Mouse (Mus musculus): Measurements from ENCODE around the gene Dhrs7c.
A peak's percentile ranks its signal among the peaks of the same experiment; 100 is the strongest.

The Dhrs7c gene

GRCm38 (mm10) chr11:67851770-67852169 lies 53.8 kb downstream of the Dhrs7c start:
- DNase-seq = peak; percentile 8

GRCm38 (mm10) chr11:67853996-67854395 lies 56.0 kb downstream of the Dhrs7c start:
- peak; percentile 40 for DNase-seq

DNA sequence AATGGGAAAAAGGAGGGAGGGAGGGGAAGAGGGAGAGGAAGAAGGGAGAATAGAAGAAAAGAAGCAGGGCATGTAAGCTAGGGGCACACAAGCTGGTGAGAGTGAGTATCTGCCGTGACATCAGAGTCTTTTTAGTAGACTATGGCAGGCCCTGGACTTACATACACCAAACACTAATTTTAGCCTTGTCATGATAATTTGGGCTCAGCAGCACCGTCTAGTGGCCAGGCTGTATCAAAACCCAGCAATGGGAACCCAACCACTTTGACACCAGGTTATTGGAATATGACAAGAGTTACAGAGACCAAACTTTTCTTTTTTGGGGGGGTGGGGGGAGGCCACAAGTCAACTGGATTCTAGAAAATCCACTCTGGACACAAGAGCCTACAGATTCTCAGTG lies 57.0 kb downstream of the Dhrs7c start:
- DNase-seq = peak; percentile 69

- no peak for DNase-seq
These were observed 60.5 kb downstream of the Dhrs7c start for GRCm38 (mm10) chr11:67858518-67858917.

DNA sequence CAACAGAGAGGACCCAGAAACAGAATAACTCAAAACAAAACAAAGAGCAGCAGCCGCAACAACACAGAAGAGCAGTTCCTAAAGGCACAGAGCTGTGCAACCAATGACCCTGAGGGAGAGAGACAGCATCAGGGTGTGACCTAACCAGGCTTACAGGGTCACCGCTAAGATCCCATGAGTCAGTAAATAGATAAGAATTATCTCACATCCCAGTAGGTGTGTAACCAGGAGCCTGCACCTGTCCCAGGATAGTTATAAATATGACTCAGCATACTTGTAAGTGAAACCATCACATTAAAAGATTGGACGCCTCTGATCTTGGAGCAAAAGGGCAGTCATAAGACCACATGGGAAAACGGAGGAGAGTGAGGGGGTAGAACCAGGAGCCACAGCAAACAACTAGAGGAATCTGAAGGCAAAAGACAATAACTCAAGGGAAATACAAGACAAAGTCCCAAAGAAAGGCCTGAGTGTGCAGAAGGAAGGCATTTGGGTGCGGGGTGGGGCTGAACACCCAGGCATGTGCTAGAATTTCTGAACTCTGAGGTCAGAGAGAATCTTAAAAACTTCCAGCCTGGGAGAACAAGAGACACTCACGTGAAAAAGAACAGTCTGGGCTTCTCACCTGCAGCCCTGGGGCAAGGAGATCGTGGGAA lies 62.9 kb downstream of the Dhrs7c start:
- no peak for DNase-seq

GRCm38 (mm10) chr11:67861399-67861838 lies 63.4 kb downstream of the Dhrs7c start:
- peak; percentile 40 for DNase-seq

- no peak for DNase-seq
These were observed 67.1 kb downstream of the Dhrs7c start for GRCm38 (mm10) chr11:67865100-67865499.
